Mouse (Mus musculus): ENCODE results near the gene Mindy1. TPM values are rescaled to one million over a fixed set of nuclear protein-coding genes. Genes with fewer than 3 reads are reported as not detected.

The Mindy1 gene
- total RNA-seq, 1 experiment = 48.8 TPM

GRCm38 (mm10) chr3:95270766-95271364 is 10.3 kb upstream of the Mindy1 start:
- DNase-seq (ENCODE audit: low read depth, low spot score) = no peak
- 0 out of 4 replicates have a peak overlapping the region, but pooled peaks of 1 of the 2 experiments have one; percentile 11 for H3K4me3 ChIP-seq (ENCODE audit: insufficient read depth in 1 of 2, low read depth in 1 of 2, low read length in 2 of 2, poor library complexity in 1 of 2, severe bottlenecking in 1 of 2)
- in situ Hi-C loops (cut with MboI; ENCODE audit: low sequenced_read_pairs in 2 of 2, unreplicated experiment in 2 of 2) = no loop called here
- no peaks in the 10 kb centered on the region for H3K9me3 ChIP-seq (ENCODE audit: control insufficient read depth, insufficient read depth, low read depth, low read length)
- H3K27ac ChIP-seq (ENCODE audit: insufficient read depth, low read depth, low read length, poor library complexity, severe bottlenecking) = peak overlapping the region; percentile 56
- H3K4me1 ChIP-seq (ENCODE audit: control insufficient read depth in 2 of 2, insufficient read depth in 2 of 2, low read length in 2 of 2, poor library complexity in 1 of 2) = peaks cover 9 to 31% of the 10 kb centered on the region in 2 experiments
- H3K36me3 ChIP-seq (ENCODE audit: control insufficient read depth, insufficient read depth, low read length, poor library complexity, severe bottlenecking) = peaks cover 11% of the 10 kb centered on the region
- H3K9ac ChIP-seq (ENCODE audit: insufficient read depth, low read depth, low read length, poor library complexity, severe bottlenecking) = peak overlapping the region; percentile 20; the same call in 1 of the 2 replicates
- TF ChIP-seq ZC3H11A (IDR thresholded peaks at IDR 0.05; ENCODE audit: borderline replicate concordance, low read depth, low read length) = no peak
- TF ChIP-seq MAFK (IDR thresholded peaks at IDR 0.05; ENCODE audit: insufficient read depth, low read depth, low read length) = no peak
- TF ChIP-seq ZNF384 (IDR thresholded peaks at IDR 0.05; ENCODE audit: low read depth, low read length) = no peak
- no peak for TF ChIP-seq HCFC1 (IDR thresholded peaks at IDR 0.05; ENCODE audit: borderline replicate concordance, insufficient read depth, low read length)

GRCm38 (mm10) chr3:95273471-95273870 is 7.7 kb upstream of the Mindy1 start:
- TF ChIP-seq MAFK (IDR thresholded peaks at IDR 0.05; ENCODE audit: insufficient read depth, low read depth, low read length) (no peak), HCFC1 (IDR thresholded peaks at IDR 0.05; ENCODE audit: borderline replicate concordance, insufficient read depth, low read length) (no peak), CHD2 (IDR thresholded peaks at IDR 0.05; ENCODE audit: low read depth, low read length) (no peak), ZC3H11A (IDR thresholded peaks at IDR 0.05; ENCODE audit: borderline replicate concordance, low read depth, low read length) (no peak), ZNF384 (IDR thresholded peaks at IDR 0.05; ENCODE audit: low read depth, low read length) (no peak)
- in situ Hi-C loops (cut with MboI; ENCODE audit: low sequenced_read_pairs in 2 of 2, unreplicated experiment in 2 of 2) = no loop called here
- H3K4me3 ChIP-seq (ENCODE audit: insufficient read depth in 1 of 2, low read depth in 1 of 2, low read length in 2 of 2, poor library complexity in 1 of 2, severe bottlenecking in 1 of 2) = no peak overlapping the region; a peak in 1 of 4 replicates
- peaks cover 15 to 31% of the 10 kb centered on the region in 2 experiments for H3K4me1 ChIP-seq (ENCODE audit: control insufficient read depth in 2 of 2, insufficient read depth in 2 of 2, low read length in 2 of 2, poor library complexity in 1 of 2)
- H3K36me3 ChIP-seq (ENCODE audit: control insufficient read depth, insufficient read depth, low read length, poor library complexity, severe bottlenecking) = peaks cover 3% of the 10 kb centered on the region; the same call in 1 of the 2 replicates
- peak overlapping the region; percentile 51; the same call in 1 of the 2 replicates for H3K9ac ChIP-seq (ENCODE audit: insufficient read depth, low read depth, low read length, poor library complexity, severe bottlenecking)
- DNase-seq (ENCODE audit: low read depth, low spot score) = no peak
- H3K27ac ChIP-seq (ENCODE audit: insufficient read depth, low read depth, low read length, poor library complexity, severe bottlenecking) = peak overlapping the region; percentile 30
- no peaks in the 10 kb centered on the region for H3K9me3 ChIP-seq (ENCODE audit: control insufficient read depth, insufficient read depth, low read depth, low read length)

GRCm38 (mm10) chr3:95274453-95274852 is 6.7 kb upstream of the Mindy1 start:
- Histone ChIP-seq H3K4me1 (ENCODE audit: control insufficient read depth in 2 of 2, insufficient read depth in 2 of 2, low read length in 2 of 2, poor library complexity in 1 of 2) (peaks cover 12 to 24% of the 10 kb centered on the region in 2 experiments), H3K27ac (ENCODE audit: insufficient read depth, low read depth, low read length, poor library complexity, severe bottlenecking) (no peak overlapping the region), H3K9me3 (ENCODE audit: control insufficient read depth, insufficient read depth, low read depth, low read length) (no peaks in the 10 kb centered on the region), H3K36me3 (ENCODE audit: control insufficient read depth, insufficient read depth, low read length, poor library complexity, severe bottlenecking) (peaks cover 3% of the 10 kb centered on the region; the same call in 1 of the 2 replicates), H3K4me3 (ENCODE audit: insufficient read depth in 1 of 2, low read depth in 1 of 2, low read length in 2 of 2, poor library complexity in 1 of 2, severe bottlenecking in 1 of 2) (no peak overlapping the region), H3K9ac (ENCODE audit: insufficient read depth, low read depth, low read length, poor library complexity, severe bottlenecking) (no peak overlapping the region)
- TF ChIP-seq ZNF384 (IDR thresholded peaks at IDR 0.05; ENCODE audit: low read depth, low read length) (0 out of 2 replicates have a peak, but pooled peaks have one; percentile 38), HCFC1 (IDR thresholded peaks at IDR 0.05; ENCODE audit: borderline replicate concordance, insufficient read depth, low read length) (no peak)
- DNase-seq (ENCODE audit: low read depth, low spot score) = no peak
- in situ Hi-C loops (cut with MboI; ENCODE audit: low sequenced_read_pairs in 2 of 2, unreplicated experiment in 2 of 2) = no loop called here

- Histone ChIP-seq H3K9ac (ENCODE audit: insufficient read depth, low read depth, low read length, poor library complexity, severe bottlenecking) (no peak overlapping the region), H3K9me3 (ENCODE audit: control insufficient read depth, insufficient read depth, low read depth, low read length) (no peaks in the 10 kb centered on the region), H3K27ac (ENCODE audit: insufficient read depth, low read depth, low read length, poor library complexity, severe bottlenecking) (no peak overlapping the region; the same call in 1 of the 2 replicates), H3K4me3 (ENCODE audit: insufficient read depth in 1 of 2, low read depth in 1 of 2, low read length in 2 of 2, poor library complexity in 1 of 2, severe bottlenecking in 1 of 2) (no peak overlapping the region), H3K4me1 (ENCODE audit: control insufficient read depth in 2 of 2, insufficient read depth in 2 of 2, low read length in 2 of 2, poor library complexity in 1 of 2) (peaks cover 10 to 18% of the 10 kb centered on the region in 2 experiments), H3K36me3 (ENCODE audit: control insufficient read depth, insufficient read depth, low read length, poor library complexity, severe bottlenecking) (peaks cover 3% of the 10 kb centered on the region; the same call in 1 of the 2 replicates)
- TF ChIP-seq MAFK (IDR thresholded peaks at IDR 0.05; ENCODE audit: insufficient read depth, low read depth, low read length) = no peak
- no peak for TF ChIP-seq ZC3H11A (IDR thresholded peaks at IDR 0.05; ENCODE audit: borderline replicate concordance, low read depth, low read length)
- no peak for TF ChIP-seq CHD2 (IDR thresholded peaks at IDR 0.05; ENCODE audit: low read depth, low read length)
- no peak for TF ChIP-seq ZNF384 (IDR thresholded peaks at IDR 0.05; ENCODE audit: low read depth, low read length)
- in situ Hi-C loops (cut with MboI; ENCODE audit: low sequenced_read_pairs in 2 of 2, unreplicated experiment in 2 of 2) = no loop called here
- DNase-seq (ENCODE audit: low read depth, low spot score) = no peak
Observed at GRCm38 (mm10) chr3:95275161-95275560, 6.0 kb upstream of the Mindy1 start.

All from ES-E14 (cell line).